ENCODE assay signal across 8 mouse cellular contexts in genomic region chr17:90606718-90607426, GRCm38 (mm10).
A peak's percentile ranks its signal among the peaks of the same experiment; 100 is the strongest.
DNase-seq lines count a peak whose midpoint lies in the region; ATAC-seq lines count a peak whose summit lies in the region.
"Had no signal": no experiment of that assay in that cellular context is flagged by ENCODE, and none has a peak within 500 bp of the region (broad histone marks: within the 10 kb centered on the region; RNA-seq: fewer than 3 reads in every experiment).

No protein-coding gene starts in this region.

- H3K36me3 ChIP-seq in midbrain, embryonic 14.5 days (ENCODE audit: control insufficient read depth, insufficient read depth, low read length), result no peaks in the 10 kb centered on the region
- no peaks in the 10 kb centered on the region for H3K36me3 ChIP-seq in midbrain, embryonic 16.5 days (ENCODE audit: control insufficient read depth, insufficient read depth, low read length)
- H3K36me3 ChIP-seq: neural tube, embryonic 13.5 days had no signal

- 94% methylated on average over 4 of the region's 4 CpGs for WGBS in midbrain, embryonic 14.5 days
- WGBS in midbrain, embryonic 16.5 days, result 96% methylated on average over 4 of the region's 4 CpGs

- H3K9me3 ChIP-seq in midbrain, embryonic 14.5 days (ENCODE audit: control insufficient read depth, low read length), result no peaks in the 10 kb centered on the region
- no peaks in the 10 kb centered on the region for H3K9me3 ChIP-seq in midbrain, embryonic 16.5 days (replicated peaks; ENCODE audit: control insufficient read depth, low read length, poor library complexity, severe bottlenecking)
- H3K9me3 ChIP-seq: neural tube, embryonic 13.5 days had no signal

- peak; percentile 23 for DNase-seq in midbrain, embryonic 14.5 days
- DNase-seq in cerebellum, postnatal 14 days, result peak; percentile 88 to 94
- peak; percentile 71 to 91 for DNase-seq in layer of hippocampus, adult 18-20 months (ENCODE audit: low spot score in 2 of 2)
- no peak for DNase-seq in kidney, adult 18-20 months
- DNase-seq in liver, result no peak

- H3K9ac ChIP-seq in midbrain, embryonic 14.5 days (replicated peaks; ENCODE audit: low read length), result no peak overlapping the region
- no peak overlapping the region for H3K9ac ChIP-seq in midbrain, embryonic 16.5 days (ENCODE audit: low read depth, low read length)
- H3K9ac ChIP-seq: neural tube, embryonic 13.5 days had no signal

- H3K4me1 ChIP-seq in midbrain, embryonic 14.5 days (ENCODE audit: control insufficient read depth, insufficient read depth, low read length), result no peaks in the 10 kb centered on the region
- H3K4me1 ChIP-seq in midbrain, embryonic 16.5 days (ENCODE audit: control insufficient read depth, insufficient read depth, low read length), result no peaks in the 10 kb centered on the region
- H3K4me1 ChIP-seq: neural tube, embryonic 13.5 days had no signal

- no peak overlapping the region for H3K4me2 ChIP-seq in midbrain, embryonic 14.5 days (ENCODE audit: low read length)
- no peak overlapping the region for H3K4me2 ChIP-seq in midbrain, embryonic 16.5 days (ENCODE audit: low read length)
- H3K4me2 ChIP-seq: neural tube, embryonic 13.5 days had no signal

- H3K4me3 ChIP-seq in midbrain, embryonic 14.5 days (replicated peaks; ENCODE audit: low read depth, low read length), result no peak overlapping the region
- no peak overlapping the region for H3K4me3 ChIP-seq in midbrain, embryonic 16.5 days (ENCODE audit: low read depth, low read length)
- H3K4me3 ChIP-seq: neural tube, embryonic 13.5 days had no signal

- H3K27ac ChIP-seq in midbrain, embryonic 14.5 days (replicated peaks; ENCODE audit: low read depth, low read length), result no peak overlapping the region
- no peak overlapping the region for H3K27ac ChIP-seq in midbrain, embryonic 16.5 days (ENCODE audit: low read length)
- H3K27ac ChIP-seq: neural tube, embryonic 13.5 days had no signal

- no peaks in the 10 kb centered on the region for H3K27me3 ChIP-seq in midbrain, embryonic 14.5 days (ENCODE audit: control insufficient read depth, insufficient read depth, low read length)
- H3K27me3 ChIP-seq in midbrain, embryonic 16.5 days (ENCODE audit: control insufficient read depth, insufficient read depth, low read depth, low read length), result no peaks in the 10 kb centered on the region
- H3K27me3 ChIP-seq: neural tube, embryonic 13.5 days had no signal

- ATAC-seq in midbrain, embryonic 14.5 days (ENCODE audit: low FRiP score, low TSS enrichment), result no peak
- ATAC-seq in midbrain, embryonic 16.5 days, result no peak
- ATAC-seq in monocyte, adult 5-6 weeks (replicated peaks; ENCODE audit: insufficient number of reproducible peaks, low FRiP score, low TSS enrichment, poor library complexity, severe bottlenecking), result no peak

Comparison
In these comparisons a context has a peak if more than half of its experiments do, and no peak if none do; other contexts are left out.
1. DNase-seq: peak in midbrain, embryonic 14.5 days (single experiment), cerebellum, postnatal 14 days (2 of 2) and layer of hippocampus, adult 18-20 months (2 of 2); none in kidney, adult 18-20 months (single experiment) and liver (single experiment).